Mouse (Mus musculus) forebrain, embryonic 10.5 days (tissue): ENCODE data around the gene Oscp1. TPM values are rescaled to one million over a fixed set of nuclear protein-coding genes. Genes with fewer than 3 reads are reported as not detected.

ENCODE experiments used
- DNase-seq: peaks from one replicate; pipeline ENCODE4 v3.0.0-alpha.2; 2017; ENCODE audit warnings: low spot score; ENCODE audit errors: extremely low spot score
- H3K27ac ChIP-seq: fragments of 300-500 bp; sonication (generic); 2 replicates; pipeline ENCODE4 v1.5.1; 2016; ENCODE audit warnings: mild to moderate bottlenecking
- H3K27me3 ChIP-seq: fragments of 300-500 bp; sonication (generic); 2 replicates; pipeline ENCODE4 v1.6.1; 2016; ENCODE audit warnings: mild to moderate bottlenecking; ENCODE audit not compliant: poor library complexity, severe bottlenecking
- H3K36me3 ChIP-seq: fragments of 300-500 bp; sonication (generic); replicated peaks from 2 replicates; pipeline ENCODE4 v1.6.1; 2016; ENCODE audit warnings: mild to moderate bottlenecking, moderate library complexity
- H3K4me1 ChIP-seq: fragments of 300-500 bp; sonication (generic); 2 replicates; pipeline ENCODE4 v1.6.1; 2016
- H3K4me3 ChIP-seq: fragments of 300-500 bp; sonication (generic); 2 replicates; pipeline ENCODE4 v1.5.1; 2016; ENCODE audit warnings: mild to moderate bottlenecking, moderate library complexity
- H3K9me3 ChIP-seq: fragments of 300-500 bp; sonication (generic); 2 replicates; pipeline ENCODE4 v1.6.1; 2016; ENCODE audit warnings: mild to moderate bottlenecking, moderate library complexity
- WGBS: fragments of 180-500 bp; shearing (Covaris S2); methylation state at CpG from one replicate; pipeline ENCODE4 v1.1.7; 2016; 5-methylcytosine and 5-hydroxymethylcytosine counted together
- polyA plus RNA-seq: library from polyadenylated mRNA; unstranded; fragments of >200 nt; fragmentation: Nextera tagmentation; extraction: Ambion mirVana; gene quantifications from 2 replicates; pipeline ENCODE4 v1.2.1, GENCODE M21; 2016

Oscp1 gene
- polyA plus RNA-seq, 1 experiment from 2014 or later, result 34.4 TPM

DNA sequence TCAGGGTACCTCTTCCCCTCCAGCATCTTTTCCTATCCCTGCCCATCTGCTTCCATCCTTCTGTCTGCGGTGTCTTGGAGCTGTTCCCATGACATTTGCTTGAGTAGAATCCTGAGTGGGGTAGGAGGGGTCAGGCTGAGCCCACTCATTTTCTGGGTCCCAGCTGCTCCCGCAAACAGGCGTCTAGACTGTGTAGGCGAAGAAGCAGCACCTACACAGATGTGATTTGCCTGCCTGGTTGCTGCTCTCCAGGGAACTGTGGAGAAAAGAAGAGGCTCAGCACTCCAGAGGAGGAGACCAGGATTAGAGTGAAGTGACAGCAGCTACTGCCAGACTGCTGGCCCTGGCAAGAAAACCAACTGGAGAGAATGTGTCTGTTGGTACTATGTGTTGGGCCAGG lies 60.3 kb downstream of the Oscp1 start:
- Histone ChIP-seq H3K27ac (no peak overlapping the region), H3K9me3 (peaks cover 14% of the 10 kb centered on the region), H3K27me3 (no peaks in the 10 kb centered on the region), H3K36me3 (peaks cover 42% of the 10 kb centered on the region), H3K4me3 (no peak overlapping the region), H3K4me1 (peaks cover 11% of the 10 kb centered on the region)
- DNase-seq, result no peak
- 96% methylated on average over 4 of the region's 4 CpGs for WGBS

DNA sequence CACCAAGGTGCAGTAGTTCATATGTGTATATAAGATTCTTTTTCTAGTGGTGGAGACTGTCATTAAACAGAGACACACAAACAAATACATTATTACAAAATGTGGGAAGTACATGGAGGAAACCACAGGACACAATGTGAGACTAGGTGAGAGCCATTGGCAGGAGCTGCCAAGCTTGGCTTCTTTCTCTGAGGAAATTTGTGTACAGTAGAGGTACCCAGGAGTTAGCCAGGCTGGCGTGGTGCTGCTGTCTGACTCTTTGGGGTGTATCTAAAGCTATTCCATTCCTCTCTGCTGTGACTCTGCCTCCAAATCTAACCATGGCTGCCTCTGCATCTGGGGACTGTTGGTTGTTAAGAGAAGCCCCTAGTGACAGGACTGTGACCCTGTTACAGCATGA lies 60.7 kb downstream of the Oscp1 start:
- no peak for DNase-seq
- Histone ChIP-seq H3K27ac (no peak overlapping the region), H3K27me3 (no peaks in the 10 kb centered on the region), H3K9me3 (peaks cover 14% of the 10 kb centered on the region), H3K4me1 (peaks cover 7% of the 10 kb centered on the region), H3K4me3 (no peak overlapping the region), H3K36me3 (peaks cover 45% of the 10 kb centered on the region)
- WGBS, result 82% methylated on average over 1 of the region's 1 CpGs

DNA sequence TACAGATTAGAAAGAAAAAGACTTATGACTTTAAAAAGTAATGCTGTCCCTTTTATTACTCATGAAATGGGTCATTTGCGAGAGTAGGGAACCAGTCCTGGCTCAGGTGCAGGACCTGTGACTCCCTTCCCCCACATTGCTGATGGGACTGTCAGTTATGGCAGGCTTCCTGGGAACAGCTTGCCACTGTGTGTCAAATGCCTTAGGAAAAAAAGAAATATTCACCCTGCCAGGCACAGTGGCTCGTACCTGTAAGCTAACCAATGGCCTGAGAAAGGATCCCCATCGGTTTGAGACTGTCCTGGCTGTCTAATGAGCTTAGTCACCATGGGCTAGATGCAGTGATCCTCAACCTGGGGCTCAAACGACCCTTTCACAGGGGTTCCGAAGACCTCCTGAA lies 61.7 kb downstream of the Oscp1 start:
- H3K27ac ChIP-seq, result no peak overlapping the region
- no peak for DNase-seq
- H3K36me3 ChIP-seq, result peaks cover 54% of the 10 kb centered on the region
- peaks cover 7% of the 10 kb centered on the region for H3K4me1 ChIP-seq
- no peak overlapping the region for H3K4me3 ChIP-seq
- WGBS, result 90% methylated on average over 5 of the region's 5 CpGs
- H3K9me3 ChIP-seq, result peaks cover 14% of the 10 kb centered on the region
- H3K27me3 ChIP-seq, result no peaks in the 10 kb centered on the region

- H3K4me1 ChIP-seq, result peaks cover 7% of the 10 kb centered on the region
- no peak overlapping the region for H3K4me3 ChIP-seq
- H3K27me3 ChIP-seq, result no peaks in the 10 kb centered on the region
- no peak overlapping the region for H3K27ac ChIP-seq
- peaks cover 14% of the 10 kb centered on the region for H3K9me3 ChIP-seq
- H3K36me3 ChIP-seq, result peaks cover 58% of the 10 kb centered on the region
- DNase-seq, result no peak
- WGBS, result 98% methylated on average over 2 of the region's 2 CpGs
These were observed 62.1 kb downstream of the Oscp1 start for GRCm38 (mm10) chr4:126120506-126120905.

DNA sequence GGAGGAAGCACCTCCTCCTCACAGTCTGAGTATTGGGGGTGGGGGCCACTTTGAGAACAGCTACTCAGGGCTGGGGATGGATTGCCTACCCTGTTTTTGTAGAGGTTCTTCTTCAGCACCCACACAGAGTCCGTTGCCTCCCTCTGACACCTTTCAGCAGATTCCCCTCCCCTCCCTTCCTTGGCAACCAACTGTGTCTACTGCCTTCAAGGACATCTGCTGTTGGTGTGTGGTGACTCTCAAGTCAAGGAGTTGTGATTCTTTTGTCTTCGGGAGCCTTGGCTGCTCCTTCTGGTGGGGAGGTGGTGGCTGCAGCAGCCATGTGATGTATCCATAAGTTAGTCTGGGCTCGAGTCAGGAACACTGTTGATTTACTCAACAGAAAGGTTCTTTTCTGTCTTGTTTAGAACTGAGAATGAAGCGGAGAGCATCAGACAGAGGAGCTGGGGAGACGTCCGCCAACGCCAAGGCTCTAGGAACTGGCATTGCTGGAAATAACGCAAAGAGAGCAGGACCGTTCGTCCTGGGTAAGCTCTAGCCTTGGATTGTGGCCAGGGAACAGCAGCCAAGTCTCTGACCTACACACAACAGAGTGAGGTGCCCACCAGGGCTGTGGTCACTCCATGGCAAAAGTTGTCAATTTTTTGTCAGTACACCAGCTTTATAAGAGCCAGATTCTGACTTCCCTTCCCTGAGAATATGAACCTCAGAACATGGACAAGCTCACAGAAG lies 65.1 kb downstream of the Oscp1 start:
- DNase-seq, result no peak
- peaks cover 77% of the 10 kb centered on the region for H3K36me3 ChIP-seq
- H3K4me3 ChIP-seq, result no peak overlapping the region
- peaks cover 4% of the 10 kb centered on the region; the same call in 1 of the 2 replicates for H3K4me1 ChIP-seq
- H3K27ac ChIP-seq, result no peak overlapping the region
- WGBS, result 92% methylated on average over 10 of the region's 10 CpGs
- H3K27me3 ChIP-seq, result no peaks in the 10 kb centered on the region
- H3K9me3 ChIP-seq, result peaks cover 14% of the 10 kb centered on the region

GRCm38 (mm10) chr4:126130502-126130901 lies 72.1 kb downstream of the Oscp1 start:
- peak overlapping the region; percentile 30; the same call in 1 of the 2 replicates for H3K27ac ChIP-seq
- H3K4me3 ChIP-seq, result no peak overlapping the region
- no peaks in the 10 kb centered on the region for H3K27me3 ChIP-seq
- peaks cover 90% of the 10 kb centered on the region for H3K36me3 ChIP-seq
- no peaks in the 10 kb centered on the region for H3K9me3 ChIP-seq
- WGBS, result 75% methylated on average over 11 of the region's 11 CpGs
- H3K4me1 ChIP-seq, result peaks cover 39% of the 10 kb centered on the region
- DNase-seq, result no peak

GRCm38 (mm10) chr4:126131290-126132121 lies 73.1 kb downstream of the Oscp1 start:
- Histone ChIP-seq H3K27ac (peak overlapping the region; percentile 25), H3K9me3 (no peaks in the 10 kb centered on the region), H3K4me1 (peaks cover 38% of the 10 kb centered on the region), H3K36me3 (peaks cover 90% of the 10 kb centered on the region), H3K4me3 (no peak overlapping the region), H3K27me3 (no peaks in the 10 kb centered on the region)
- DNase-seq, result no peak
- 68% methylated on average over 10 of the region's 10 CpGs for WGBS

- Histone ChIP-seq H3K4me1 (peaks cover 36% of the 10 kb centered on the region), H3K27ac (peak overlapping the region; percentile 25), H3K4me3 (no peak overlapping the region), H3K36me3 (peaks cover 88% of the 10 kb centered on the region), H3K9me3 (no peaks in the 10 kb centered on the region), H3K27me3 (no peaks in the 10 kb centered on the region)
- 79% methylated on average over 6 of the region's 6 CpGs for WGBS
- no peak for DNase-seq
These were observed 74.4 kb downstream of the Oscp1 start for GRCm38 (mm10) chr4:126132636-126133264.

DNA sequence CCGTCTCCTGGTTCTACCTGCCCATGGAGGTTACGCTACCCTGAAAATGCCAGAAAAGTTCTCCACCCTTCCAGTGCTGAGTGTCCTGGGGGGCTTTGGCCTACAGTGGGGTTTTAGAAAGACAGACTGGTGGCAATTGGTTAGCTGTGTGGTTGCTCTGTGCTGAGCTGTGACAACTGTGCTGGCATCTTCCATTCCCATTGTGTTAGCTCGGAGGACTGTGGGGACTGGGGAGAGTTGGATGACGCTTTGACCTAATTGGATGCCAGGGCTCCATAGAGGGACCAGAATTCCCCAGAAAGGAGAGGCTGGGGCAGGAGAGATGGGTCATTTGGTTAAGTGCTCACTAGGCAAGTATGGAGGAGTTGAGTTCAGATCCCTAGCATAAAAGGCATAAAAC lies 75.9 kb downstream of the Oscp1 start:
- Histone ChIP-seq H3K36me3 (peaks cover 88% of the 10 kb centered on the region), H3K27me3 (no peaks in the 10 kb centered on the region), H3K4me1 (peaks cover 36% of the 10 kb centered on the region), H3K9me3 (no peaks in the 10 kb centered on the region), H3K4me3 (no peak overlapping the region), H3K27ac (no peak overlapping the region)
- WGBS, result 94% methylated on average over 4 of the region's 4 CpGs
- DNase-seq, result no peak

DNA sequence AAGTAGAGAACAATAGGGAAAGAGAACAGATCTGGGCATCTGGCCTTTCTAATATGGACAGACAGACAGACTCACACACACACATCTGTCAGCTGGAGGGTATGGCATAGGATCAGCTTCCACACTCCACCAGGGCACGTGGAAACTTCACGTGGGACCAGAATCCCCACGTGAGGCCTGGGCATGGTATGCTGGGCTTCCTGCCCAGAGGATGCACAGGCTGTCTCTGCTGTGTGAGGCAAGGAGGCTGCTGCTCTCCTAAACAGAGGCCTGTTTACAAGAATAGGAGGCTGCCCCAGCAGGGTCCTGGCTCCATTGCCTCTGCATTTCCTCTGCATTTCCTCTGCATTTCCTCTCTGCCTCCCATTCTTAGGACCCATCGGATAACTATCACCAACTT lies 76.3 kb downstream of the Oscp1 start:
- WGBS, result 92% methylated on average over 4 of the region's 4 CpGs
- peaks cover 35% of the 10 kb centered on the region for H3K4me1 ChIP-seq
- H3K27me3 ChIP-seq, result no peaks in the 10 kb centered on the region
- DNase-seq, result no peak
- H3K9me3 ChIP-seq, result no peaks in the 10 kb centered on the region
- H3K27ac ChIP-seq, result no peak overlapping the region
- H3K36me3 ChIP-seq, result peaks cover 88% of the 10 kb centered on the region
- no peak overlapping the region for H3K4me3 ChIP-seq

- no peak overlapping the region for H3K27ac ChIP-seq
- peaks cover 7% of the 10 kb centered on the region for H3K4me1 ChIP-seq
- WGBS, result 87% methylated on average over 4 of the region's 4 CpGs
- H3K36me3 ChIP-seq, result peaks cover 77% of the 10 kb centered on the region
- H3K27me3 ChIP-seq, result no peaks in the 10 kb centered on the region
- DNase-seq, result no peak
- H3K9me3 ChIP-seq, result no peaks in the 10 kb centered on the region
- no peak overlapping the region for H3K4me3 ChIP-seq
These were observed 79.4 kb downstream of the Oscp1 start for GRCm38 (mm10) chr4:126137773-126138172.

DNA sequence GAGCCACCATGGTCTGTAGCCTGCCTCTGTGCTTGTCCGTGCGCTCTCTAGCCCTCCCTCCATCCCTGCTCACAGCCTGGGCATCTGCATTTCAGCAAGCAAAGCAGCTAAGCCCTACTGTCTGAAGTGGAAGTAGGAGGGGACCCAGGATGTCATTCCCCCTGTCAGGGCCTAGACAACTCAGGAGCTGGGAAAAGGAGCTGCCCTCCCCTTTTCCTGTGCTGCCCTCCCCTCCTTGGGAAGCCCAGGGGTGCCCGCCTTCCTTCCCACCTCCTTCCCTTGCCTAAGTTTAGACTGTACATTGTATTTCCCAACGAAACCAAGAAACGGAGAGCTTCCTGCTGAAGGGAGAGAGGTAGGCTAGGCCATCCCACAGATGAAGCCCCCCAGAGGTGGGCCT lies 82.7 kb downstream of the Oscp1 start:
- Histone ChIP-seq H3K27me3 (peaks cover 2% of the 10 kb centered on the region; the same call in 1 of the 2 replicates), H3K27ac (no peak overlapping the region), H3K36me3 (peaks cover 48% of the 10 kb centered on the region), H3K9me3 (no peaks in the 10 kb centered on the region), H3K4me3 (no peak overlapping the region), H3K4me1 (peaks cover 11% of the 10 kb centered on the region)
- whole genome bisulfite sequencing, result 63% methylated on average over 5 of the region's 5 CpGs
- DNase-seq, result no peak
